Mouse (Mus musculus) ES-E14 (cell line): ENCODE measurements at regions not wholly inside any gene's neighbourhood (a gene's known extent, or its start where the extent isn't known, plus 50 kb on each side); places are given as distances from the start of the nearest gene placed in this dataset.

Experiments used
- DNase-seq: peaks from one replicate; pipeline ENCODE4 v3.0.0-alpha.2; 2013; ENCODE audit warnings: low read depth, low spot score
- H3K27ac ChIP-seq: 2 replicates; pipeline ENCODE4 v1.5.1; 2012; ENCODE audit warnings: low read depth, mild to moderate bottlenecking, low read length, moderate library complexity, mixed read lengths; ENCODE audit not compliant: poor library complexity, insufficient read depth, severe bottlenecking
- H3K36me3 ChIP-seq: 2 replicates; pipeline ENCODE4 v1.6.1; 2012; ENCODE audit warnings: mild to moderate bottlenecking, low read length, moderate library complexity, mixed read lengths; ENCODE audit not compliant: control insufficient read depth, poor library complexity, insufficient read depth, severe bottlenecking
- H3K4me1 ChIP-seq, 2 experiments: fragments of 150-350 bp in 1 of 2; sonication (generic) in 1 of 2; 2 replicates each; pipeline ENCODE4 v1.6.1; 2012; ENCODE audit warnings: low read length in 2 of 2, mild to moderate bottlenecking in 1 of 2, mixed read lengths in 1 of 2; ENCODE audit not compliant: control insufficient read depth in 2 of 2, insufficient read depth in 2 of 2, poor library complexity in 1 of 2
- H3K4me3 ChIP-seq, 2 experiments: fragments of 150-350 bp in 1 of 2; sonication (generic) in 1 of 2; 2 replicates each; pipeline ENCODE4 v1.5.1; 2012; ENCODE audit warnings: low read length in 2 of 2, low read depth in 1 of 2, mild to moderate bottlenecking in 1 of 2, mixed read lengths in 1 of 2; ENCODE audit not compliant: insufficient read depth in 1 of 2, poor library complexity in 1 of 2, severe bottlenecking in 1 of 2
- H3K9ac ChIP-seq: 2 replicates; pipeline ENCODE4 v1.6.1; 2012; ENCODE audit warnings: low read depth, mild to moderate bottlenecking, low read length, mixed read lengths; ENCODE audit not compliant: poor library complexity, insufficient read depth, severe bottlenecking
- H3K9me3 ChIP-seq: fragments of 150-350 bp; sonication (generic); 2 replicates; pipeline ENCODE4 v1.6.1; 2012; ENCODE audit warnings: low read depth, mild to moderate bottlenecking, low read length; ENCODE audit not compliant: control insufficient read depth, insufficient read depth
- CHD2 ChIP-seq: IDR thresholded peaks from 2 replicates; pipeline ENCODE4 v1.6.1; 2014; ENCODE audit warnings: mild to moderate bottlenecking, low read depth, low read length, inconsistent platforms
- HCFC1 ChIP-seq: IDR thresholded peaks from 2 replicates; pipeline ENCODE4 v1.6.1; 2012; ENCODE audit warnings: low read length, inconsistent platforms, borderline replicate concordance; ENCODE audit not compliant: insufficient read depth
- MAFK ChIP-seq: IDR thresholded peaks from 2 replicates; pipeline ENCODE4 v1.6.1; 2014; ENCODE audit warnings: mild to moderate bottlenecking, low read depth, low read length, inconsistent platforms; ENCODE audit not compliant: insufficient read depth
- ZC3H11A ChIP-seq: IDR thresholded peaks from 2 replicates; pipeline ENCODE4 v1.6.1; 2012; ENCODE audit warnings: low read depth, mild to moderate bottlenecking, inconsistent platforms, low read length, borderline replicate concordance
- ZNF384 ChIP-seq: IDR thresholded peaks from 2 replicates; pipeline ENCODE4 v1.6.1; 2012; ENCODE audit warnings: low read depth, low read length, inconsistent platforms
- in situ Hi-C, 2 experiments: fragments of 600-800 bp; cut with MboI; formaldehyde crosslinking; loops; one replicate each; pipeline ENCODE4 v1.15.1; 2025; ENCODE audit warnings: low sequenced_read_pairs in 2 of 2, inconsistent platforms in 1 of 2; ENCODE audit not compliant: unreplicated experiment in 2 of 2

GRCm38 (mm10) chr16:8002339-8003089 is 422.4 kb downstream of the Tmem114 start:
- Histone ChIP-seq H3K4me3 (no peak overlapping the region), H3K27ac (no peak overlapping the region), H3K4me1 (no peaks in the 10 kb centered on the region), H3K36me3 (no peaks in the 10 kb centered on the region), H3K9me3 (no peaks in the 10 kb centered on the region), H3K9ac (no peak overlapping the region)
- no peak for DNase-seq
- in situ Hi-C loops: no loop called here
- TF ChIP-seq ZC3H11A (no peak), CHD2 (no peak), MAFK (no peak), HCFC1 (no peak), ZNF384 (no peak)

DNA sequence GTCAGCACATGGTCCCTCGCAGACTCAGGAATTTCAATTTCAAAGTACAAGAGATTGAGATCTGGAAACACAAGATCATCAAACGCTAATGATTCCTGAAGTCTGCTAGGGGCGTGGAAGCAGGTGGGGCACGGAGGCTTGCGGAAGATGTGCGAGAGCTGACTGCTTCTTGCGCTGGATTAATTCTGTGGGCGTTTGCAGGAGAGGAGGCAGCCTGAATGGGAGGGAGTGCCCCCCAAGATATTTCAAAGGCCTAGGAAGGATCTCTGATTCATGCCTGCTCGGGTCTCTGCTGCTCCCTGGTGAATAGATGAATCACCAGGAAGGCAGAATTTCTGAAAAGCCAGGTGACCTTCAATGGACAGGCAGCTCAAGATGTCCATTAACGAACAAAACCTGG is 442.1 kb downstream of the Tmem114 start:
- no peak overlapping the region for H3K9ac ChIP-seq
- DNase-seq: no peak
- H3K4me3 ChIP-seq: no peak overlapping the region
- TF ChIP-seq HCFC1 (no peak), CHD2 (no peak), MAFK (no peak), ZC3H11A (no peak), ZNF384 (no peak)
- no peaks in the 10 kb centered on the region for H3K4me1 ChIP-seq
- no peaks in the 10 kb centered on the region for H3K36me3 ChIP-seq
- H3K27ac ChIP-seq: no peak overlapping the region
- in situ Hi-C loops: no loop called here
- H3K9me3 ChIP-seq: no peaks in the 10 kb centered on the region

DNA sequence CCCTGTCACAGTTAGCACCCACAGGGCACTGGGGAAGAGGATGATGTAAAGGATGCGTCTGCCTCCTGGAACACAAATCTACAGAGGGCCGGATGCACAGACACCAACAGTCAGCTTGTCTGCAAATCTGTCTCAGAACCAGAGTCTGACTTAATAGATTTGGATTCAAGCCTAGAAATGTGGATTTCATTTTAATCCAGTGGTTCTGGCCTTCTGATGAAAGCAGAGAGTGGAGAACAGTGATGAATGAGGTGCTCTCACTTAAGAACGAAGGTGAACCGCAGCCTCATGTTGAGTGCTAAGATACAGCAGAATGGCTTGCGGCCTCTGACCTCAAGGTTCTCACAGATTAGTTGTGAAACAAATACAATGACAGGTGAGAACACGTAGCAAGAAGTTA is 446.5 kb downstream of the Tmem114 start:
- no peak overlapping the region for H3K9ac ChIP-seq
- no peak overlapping the region for H3K27ac ChIP-seq
- H3K36me3 ChIP-seq: no peaks in the 10 kb centered on the region
- H3K4me1 ChIP-seq: no peaks in the 10 kb centered on the region
- no peaks in the 10 kb centered on the region for H3K9me3 ChIP-seq
- H3K4me3 ChIP-seq: no peak overlapping the region
- in situ Hi-C loops: no loop called here
- DNase-seq: no peak
- TF ChIP-seq MAFK: no peak
- no peak for TF ChIP-seq CHD2
- TF ChIP-seq ZC3H11A: no peak
- no peak for TF ChIP-seq HCFC1
- TF ChIP-seq ZNF384: no peak

- no peaks in the 10 kb centered on the region for H3K9me3 ChIP-seq
- no peak for DNase-seq
- H3K4me1 ChIP-seq: no peaks in the 10 kb centered on the region
- H3K9ac ChIP-seq: no peak overlapping the region
- H3K4me3 ChIP-seq: peak overlapping the region; percentile 44 to 53; a peak in 2 of 4 replicates
- no peaks in the 10 kb centered on the region for H3K36me3 ChIP-seq
- in situ Hi-C loops: no loop called here
- H3K27ac ChIP-seq: no peak overlapping the region
- no peak for TF ChIP-seq MAFK
- no peak for TF ChIP-seq HCFC1
- no peak for TF ChIP-seq ZNF384
- TF ChIP-seq CHD2: no peak
- no peak for TF ChIP-seq ZC3H11A
Measured at GRCm38 (mm10) chr16:7951616-7952015, 473.3 kb downstream of the Tmem114 start.
